In genomic region chr16:26070376-26070775, GRCm38 (mm10) we compare ENCODE assay signal across 26 mouse cellular contexts. TPM values are rescaled to one million over a fixed set of nuclear protein-coding genes. Genes with fewer than 3 reads are reported as not detected.
"Had no signal": no experiment of that assay in that cellular context is flagged by ENCODE, and none has a peak within 500 bp of the region (broad histone marks: within the 10 kb centered on the region; RNA-seq: fewer than 3 reads in every experiment).

No protein-coding gene starts in this region.

- H3K4me1 ChIP-seq: hindbrain, embryonic 10.5 days; hindbrain, embryonic 12.5 days; intestine, embryonic 15.5 days; limb, embryonic 13.5 days; limb, embryonic 15.5 days; liver, embryonic 12.5 days had no signal

- H3K27me3 ChIP-seq: heart, embryonic 12.5 days; hindbrain, embryonic 12.5 days; intestine, embryonic 15.5 days; limb, embryonic 13.5 days; limb, embryonic 15.5 days; liver, embryonic 12.5 days had no signal

- H3K9me3 ChIP-seq: heart, embryonic 10.5 days; heart, embryonic 12.5 days; hindbrain, embryonic 10.5 days; hindbrain, embryonic 12.5 days; intestine, embryonic 15.5 days; limb, embryonic 13.5 days; limb, embryonic 15.5 days; liver, embryonic 12.5 days had no signal

- H3K4me2 ChIP-seq: heart, embryonic 12.5 days; hindbrain, embryonic 12.5 days; hindbrain, embryonic 14.5 days; intestine, embryonic 15.5 days; limb, embryonic 13.5 days; limb, embryonic 15.5 days; liver, embryonic 12.5 days had no signal

- H3K27ac ChIP-seq: heart, embryonic 10.5 days; hindbrain, embryonic 10.5 days; hindbrain, embryonic 12.5 days; hindbrain, embryonic 14.5 days; intestine, embryonic 15.5 days; layer of hippocampus, adult 2 months; left cerebral cortex, adult 2 months; limb, embryonic 13.5 days; limb, embryonic 15.5 days; liver, embryonic 12.5 days; liver, embryonic 14.5 days had no signal

- H3K9ac ChIP-seq: heart, embryonic 12.5 days; hindbrain, embryonic 12.5 days; hindbrain, embryonic 14.5 days; intestine, embryonic 15.5 days; limb, embryonic 13.5 days; limb, embryonic 15.5 days; liver, embryonic 12.5 days; liver, embryonic 14.5 days had no signal

- DNase-seq: gastrocnemius, postnatal 25 days; heart, adult 18-20 months; heart, postnatal 10 days; heart, postnatal 4 days; kidney, adult 18-20 months; kidney, adult 8-10 months; kidney, postnatal 10 days; kidney, postnatal 25 days; kidney, postnatal 4 days; left cerebral cortex, postnatal 4 days had no signal

- ATAC-seq: hindbrain, embryonic 16.5 days; inflammation-experienced regulatory T-cells, adult 6 months; intestine, embryonic 15.5 days; intestine, postnatal 0 days; liver, embryonic 12.5 days had no signal

- H3K36me3 ChIP-seq: heart, embryonic 10.5 days; heart, embryonic 12.5 days; hindbrain, embryonic 10.5 days; hindbrain, embryonic 12.5 days; intestine, embryonic 15.5 days; limb, embryonic 13.5 days; limb, embryonic 15.5 days; liver, embryonic 12.5 days had no signal

- H3K4me3 ChIP-seq: heart, embryonic 10.5 days; heart, embryonic 12.5 days; hindbrain, embryonic 10.5 days; hindbrain, embryonic 12.5 days; intestine, embryonic 15.5 days; layer of hippocampus, adult 2 months; left cerebral cortex, adult 2 months; limb, embryonic 13.5 days; limb, embryonic 15.5 days; liver, embryonic 12.5 days had no signal

RNA-seq across cellular contexts. Expression of gene P3h2, which starts 35.2 kb away (rescaled TPM):
- total RNA-seq: granulocyte monocyte progenitor cell, adult 5-6 weeks had no signal
